Mouse (Mus musculus): ENCODE results near the gene Disp2. TPM values are rescaled to one million over a fixed set of nuclear protein-coding genes. Genes with fewer than 3 reads are reported as not detected.

Gene Disp2
- polyA plus RNA-seq, 1 experiment from 2014 or later = 1.2 TPM

- H3K4me3 ChIP-seq = no peak overlapping the region
- WGBS = 69% methylated on average over 4 of the region's 4 CpGs
- no peaks in the 10 kb centered on the region for H3K9me3 ChIP-seq
- peaks cover 38% of the 10 kb centered on the region for H3K27me3 ChIP-seq (replicated peaks; ENCODE audit: low read depth, poor library complexity, severe bottlenecking)
- H3K27ac ChIP-seq (replicated peaks) = no peak overlapping the region
- no peaks in the 10 kb centered on the region for H3K36me3 ChIP-seq (replicated peaks)
- peaks cover 14% of the 10 kb centered on the region for H3K4me1 ChIP-seq
- DNase-seq (ENCODE audit: low spot score) = no peak
These were observed 1.1 kb upstream of the Disp2 start for GRCm38 (mm10) chr2:118778418-118778817.

- Histone ChIP-seq H3K27ac (replicated peaks) (peak overlapping the region; percentile 67), H3K4me3 (peak overlapping the region; percentile 56)
These were observed 454 bp upstream of the Disp2 start for GRCm38 (mm10) chr2:118779065-118779464.

DNA sequence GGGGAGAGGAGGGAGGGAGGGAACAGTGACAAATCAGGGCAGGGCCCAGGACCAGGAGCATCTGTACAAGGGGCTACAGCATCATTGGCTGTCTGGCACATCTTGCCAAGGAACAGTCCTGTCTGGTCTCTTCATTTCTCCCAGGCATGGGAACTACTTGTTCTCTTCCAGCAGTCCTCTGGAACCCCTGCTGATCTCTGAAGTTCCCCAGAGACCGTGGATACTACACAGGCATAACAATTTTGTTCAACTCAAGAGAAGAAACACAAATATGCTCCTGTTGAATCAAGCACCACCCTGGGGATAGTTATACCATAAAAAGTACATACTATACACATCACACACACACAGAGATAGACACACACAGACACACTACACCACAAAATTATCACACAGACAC lies 1.6 kb downstream of the Disp2 start:
- no peak for DNase-seq (ENCODE audit: low spot score)
- Histone ChIP-seq H3K27ac (replicated peaks) (no peak overlapping the region), H3K27me3 (replicated peaks; ENCODE audit: low read depth, poor library complexity, severe bottlenecking) (peaks cover 37% of the 10 kb centered on the region), H3K36me3 (replicated peaks) (no peaks in the 10 kb centered on the region), H3K4me3 (no peak overlapping the region), H3K9me3 (no peaks in the 10 kb centered on the region), H3K4me1 (peaks cover 14% of the 10 kb centered on the region)
- 58% methylated on average over 1 of the region's 1 CpGs for WGBS

More at GRCm38 (mm10) chr2:118779065-118779464, 454 bp upstream of the Disp2 start:
- 8% methylated on average over 10 of the region's 10 CpGs for WGBS
- peaks cover 38% of the 10 kb centered on the region for H3K27me3 ChIP-seq (replicated peaks; ENCODE audit: low read depth, poor library complexity, severe bottlenecking)
- no peak for DNase-seq (ENCODE audit: low spot score)
- H3K4me1 ChIP-seq = peaks cover 14% of the 10 kb centered on the region
- no peaks in the 10 kb centered on the region for H3K36me3 ChIP-seq (replicated peaks)
- H3K9me3 ChIP-seq = no peaks in the 10 kb centered on the region

DNA sequence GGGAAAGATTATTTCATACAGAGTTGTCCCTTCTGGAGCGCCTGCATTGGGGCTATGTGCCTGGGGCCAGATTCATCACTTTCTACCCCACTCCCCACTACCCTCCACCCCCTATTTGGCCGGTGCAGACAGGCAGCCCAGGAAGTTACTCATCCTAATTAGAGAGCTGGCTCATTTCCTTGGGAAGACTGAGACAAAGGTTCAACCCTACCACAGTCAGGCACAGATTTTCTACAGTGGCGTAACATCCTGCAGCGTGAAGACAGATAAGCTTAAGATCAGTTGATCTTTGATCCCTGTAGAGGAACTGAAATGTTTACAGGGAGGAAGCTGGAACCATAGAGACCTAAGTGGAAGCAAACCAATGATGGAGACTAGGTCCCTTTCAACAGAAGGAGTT lies 2.8 kb downstream of the Disp2 start:
- peaks cover 32% of the 10 kb centered on the region for H3K27me3 ChIP-seq (replicated peaks; ENCODE audit: low read depth, poor library complexity, severe bottlenecking)
- peaks cover 14% of the 10 kb centered on the region for H3K4me1 ChIP-seq
- DNase-seq (ENCODE audit: low spot score) = no peak
- H3K9me3 ChIP-seq = no peaks in the 10 kb centered on the region
- WGBS = 57% methylated on average over 4 of the region's 4 CpGs
- no peak overlapping the region for H3K4me3 ChIP-seq
- H3K27ac ChIP-seq (replicated peaks) = no peak overlapping the region
- H3K36me3 ChIP-seq (replicated peaks) = no peaks in the 10 kb centered on the region

DNA sequence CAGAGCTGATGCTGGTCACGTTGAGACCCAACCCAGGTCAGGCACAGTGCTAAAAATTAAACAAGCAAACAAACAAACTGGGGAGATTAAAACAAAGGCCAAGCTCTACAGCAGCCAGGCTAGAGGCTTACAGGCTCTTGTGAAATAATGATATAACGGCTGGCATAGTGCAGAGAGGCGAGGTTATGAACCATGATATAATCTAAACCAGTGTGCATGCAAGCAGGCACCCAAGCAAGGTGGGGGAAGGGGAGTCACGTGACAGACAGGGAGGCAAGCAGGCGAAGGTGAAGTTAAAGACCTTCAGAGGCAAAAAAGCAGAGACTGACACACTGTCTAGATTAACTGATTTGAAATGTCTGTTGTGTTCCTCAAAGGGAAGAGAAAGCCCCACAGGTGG lies 3.6 kb downstream of the Disp2 start:
- no peaks in the 10 kb centered on the region for H3K36me3 ChIP-seq (replicated peaks)
- DNase-seq (ENCODE audit: low spot score) = no peak
- no peak overlapping the region for H3K27ac ChIP-seq (replicated peaks)
- 65% methylated on average over 5 of the region's 5 CpGs for WGBS
- H3K9me3 ChIP-seq = no peaks in the 10 kb centered on the region
- peaks cover 14% of the 10 kb centered on the region for H3K4me1 ChIP-seq
- no peak overlapping the region for H3K4me3 ChIP-seq
- H3K27me3 ChIP-seq (replicated peaks; ENCODE audit: low read depth, poor library complexity, severe bottlenecking) = peaks cover 33% of the 10 kb centered on the region

DNA sequence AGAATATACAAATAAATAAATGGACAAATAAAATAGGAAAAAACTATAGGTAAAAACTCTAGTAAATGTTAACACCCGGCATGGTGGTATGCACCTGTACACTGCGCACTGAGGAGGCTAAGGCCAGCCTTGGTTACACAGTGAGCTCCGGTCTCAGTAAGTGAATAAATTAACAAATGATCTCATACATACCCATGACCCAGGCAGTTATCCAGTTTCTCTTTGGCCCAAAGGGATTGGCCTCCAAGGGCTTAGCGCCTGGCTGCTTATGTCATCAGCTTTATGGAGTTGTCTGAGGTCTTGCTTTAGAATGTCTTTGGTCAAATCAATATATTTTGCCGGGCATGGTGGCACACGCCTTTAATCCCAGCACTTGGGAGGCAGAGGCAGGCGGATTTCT lies 4.1 kb downstream of the Disp2 start:
- H3K27ac ChIP-seq (replicated peaks) = no peak overlapping the region
- no peaks in the 10 kb centered on the region for H3K9me3 ChIP-seq
- no peak overlapping the region for H3K4me3 ChIP-seq
- peaks cover 31% of the 10 kb centered on the region for H3K27me3 ChIP-seq (replicated peaks; ENCODE audit: low read depth, poor library complexity, severe bottlenecking)
- WGBS = 90% methylated on average over 7 of the region's 7 CpGs
- no peaks in the 10 kb centered on the region for H3K36me3 ChIP-seq (replicated peaks)
- DNase-seq (ENCODE audit: low spot score) = no peak
- H3K4me1 ChIP-seq = peaks cover 14% of the 10 kb centered on the region

GRCm38 (mm10) chr2:118786525-118786924 lies 7.0 kb downstream of the Disp2 start:
- Histone ChIP-seq H3K4me1 (peaks cover 9% of the 10 kb centered on the region), H3K9me3 (no peaks in the 10 kb centered on the region), H3K4me3 (no peak overlapping the region), H3K27ac (replicated peaks) (no peak overlapping the region), H3K36me3 (replicated peaks) (no peaks in the 10 kb centered on the region), H3K27me3 (replicated peaks; ENCODE audit: low read depth, poor library complexity, severe bottlenecking) (peaks cover 42% of the 10 kb centered on the region)
- no peak for DNase-seq (ENCODE audit: low spot score)
- 89% methylated on average over 5 of the region's 5 CpGs for WGBS

DNA sequence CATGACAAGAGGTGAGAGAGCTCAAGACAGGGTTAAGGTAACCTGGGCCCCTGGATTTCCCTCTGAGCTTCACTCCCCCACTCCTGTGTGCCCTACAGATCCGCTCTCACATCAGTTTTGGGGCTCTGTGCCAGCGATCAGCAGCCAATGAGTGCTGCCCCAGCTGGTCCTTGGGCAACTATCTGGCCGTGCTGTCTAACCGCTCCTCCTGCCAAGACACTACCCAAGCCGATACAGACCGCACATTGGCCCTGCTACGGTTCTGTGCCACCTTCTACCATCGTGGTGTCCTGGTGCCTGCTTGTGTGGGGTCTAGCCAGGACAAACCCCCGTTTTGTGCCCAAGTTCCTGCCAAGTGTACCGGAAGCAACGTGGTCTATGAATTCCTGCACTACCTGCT lies 10.0 kb downstream of the Disp2 start:
- DNase-seq (ENCODE audit: low spot score) = no peak
- no peaks in the 10 kb centered on the region for H3K9me3 ChIP-seq
- H3K4me1 ChIP-seq = peaks cover 9% of the 10 kb centered on the region
- H3K4me3 ChIP-seq = no peak overlapping the region
- 90% methylated on average over 11 of the region's 11 CpGs for WGBS
- peaks cover 48% of the 10 kb centered on the region for H3K27me3 ChIP-seq (replicated peaks; ENCODE audit: low read depth, poor library complexity, severe bottlenecking)
- H3K27ac ChIP-seq (replicated peaks) = no peak overlapping the region
- no peaks in the 10 kb centered on the region for H3K36me3 ChIP-seq (replicated peaks)

GRCm38 (mm10) chr2:118790221-118790550 lies 10.7 kb downstream of the Disp2 start:
- no peaks in the 10 kb centered on the region for H3K36me3 ChIP-seq (replicated peaks)
- 55% methylated on average over 12 of the region's 12 CpGs for WGBS
- DNase-seq (ENCODE audit: low spot score) = no peak

DNA sequence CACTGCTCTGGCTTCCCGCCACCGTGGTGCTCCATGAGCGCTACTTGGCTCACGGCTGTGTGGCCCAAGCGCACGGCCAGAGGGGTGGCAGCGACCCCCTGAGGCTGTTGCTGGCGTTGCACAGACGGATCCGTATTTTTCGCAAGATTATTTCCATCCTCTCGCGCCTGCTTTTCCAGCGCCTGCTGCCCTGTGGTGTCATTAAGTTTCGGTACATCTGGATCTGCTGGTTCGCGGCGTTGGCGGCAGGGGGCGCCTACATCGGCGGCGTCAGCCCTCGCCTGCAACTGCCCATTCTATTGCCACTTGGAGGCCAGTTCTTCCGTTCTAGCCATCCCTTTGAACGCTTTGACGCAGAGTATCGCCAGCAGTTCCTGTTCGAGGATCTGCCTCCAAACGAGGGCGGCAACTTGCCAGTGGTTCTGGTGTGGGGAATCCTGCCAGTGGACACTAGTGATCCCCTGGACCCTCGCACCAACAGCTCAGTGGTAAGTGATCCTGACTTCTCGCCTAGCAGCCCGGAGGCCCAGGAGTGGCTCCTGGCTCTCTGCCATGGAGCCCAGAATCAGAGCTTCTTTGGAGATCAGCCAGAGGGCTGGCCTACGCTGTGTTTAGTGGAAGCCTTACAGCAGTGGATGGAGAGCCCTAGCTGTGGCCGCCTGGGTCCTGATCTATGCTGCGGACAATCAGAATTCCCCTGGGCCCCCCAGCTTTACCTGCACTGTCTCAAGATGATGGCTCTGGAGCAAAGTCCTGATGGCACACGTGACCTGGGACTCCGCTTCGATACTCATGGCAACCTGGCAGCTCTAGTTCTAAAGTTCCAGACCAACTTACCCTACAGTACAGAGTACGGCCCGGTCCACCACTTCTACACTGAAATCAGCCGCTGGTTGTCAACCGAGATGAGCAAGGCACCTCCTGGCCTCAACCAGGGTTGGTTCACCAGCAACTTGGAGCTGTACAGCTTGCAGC lies 11.3 kb downstream of the Disp2 start:
- peak; percentile 80 for DNase-seq (ENCODE audit: low spot score)
- peak overlapping the region; percentile 40 for H3K4me3 ChIP-seq
- WGBS = 28% methylated on average over 44 of the region's 44 CpGs
- H3K9me3 ChIP-seq = no peaks in the 10 kb centered on the region
- H3K27me3 ChIP-seq (replicated peaks; ENCODE audit: low read depth, poor library complexity, severe bottlenecking) = peaks cover 48% of the 10 kb centered on the region
- H3K4me1 ChIP-seq = peaks cover 9% of the 10 kb centered on the region
- no peaks in the 10 kb centered on the region for H3K36me3 ChIP-seq (replicated peaks)
- no peak overlapping the region for H3K27ac ChIP-seq (replicated peaks)

More at GRCm38 (mm10) chr2:118790221-118790550, 10.7 kb downstream of the Disp2 start:
- peaks cover 9% of the 10 kb centered on the region for H3K4me1 ChIP-seq
- no peak overlapping the region for H3K27ac ChIP-seq (replicated peaks)
- H3K4me3 ChIP-seq = peak overlapping the region; percentile 40
- peaks cover 48% of the 10 kb centered on the region for H3K27me3 ChIP-seq (replicated peaks; ENCODE audit: low read depth, poor library complexity, severe bottlenecking)
- H3K9me3 ChIP-seq = no peaks in the 10 kb centered on the region

DNA sequence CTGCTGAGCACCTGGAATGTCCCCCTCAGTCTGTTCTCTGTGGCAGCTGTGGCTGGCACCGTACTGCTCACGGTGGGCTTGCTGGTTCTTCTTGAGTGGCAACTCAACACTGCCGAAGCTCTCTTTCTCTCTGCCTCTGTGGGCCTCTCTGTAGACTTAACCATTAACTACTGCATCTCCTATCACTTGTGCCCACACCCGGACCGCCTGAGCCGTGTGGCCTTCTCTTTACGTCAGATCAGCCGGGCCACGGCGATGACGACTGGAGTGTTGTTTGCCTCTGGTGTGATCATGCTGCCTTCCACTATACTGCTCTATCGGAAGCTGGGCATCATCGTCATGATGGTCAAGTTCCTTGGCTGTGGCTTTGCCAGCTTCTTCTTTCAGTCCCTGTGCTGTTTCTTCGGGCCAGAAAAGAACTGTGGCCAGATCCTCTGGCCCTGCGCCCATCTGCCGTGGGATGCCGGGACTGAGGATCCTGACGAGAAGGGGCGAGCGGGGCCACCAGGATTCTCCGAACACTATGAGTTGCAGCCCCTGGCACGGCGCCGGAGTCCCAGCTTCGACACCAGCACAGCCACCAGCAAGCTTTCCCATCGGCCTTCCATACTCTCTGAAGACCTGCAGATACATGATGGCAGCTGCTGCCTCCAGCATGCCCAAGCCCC lies 12.2 kb downstream of the Disp2 start:
- Histone ChIP-seq H3K4me3 (no peak overlapping the region), H3K9me3 (no peaks in the 10 kb centered on the region), H3K4me1 (peaks cover 9% of the 10 kb centered on the region), H3K36me3 (replicated peaks) (no peaks in the 10 kb centered on the region), H3K27ac (replicated peaks) (no peak overlapping the region), H3K27me3 (replicated peaks; ENCODE audit: low read depth, poor library complexity, severe bottlenecking) (peaks cover 48% of the 10 kb centered on the region)
- WGBS = 94% methylated on average over 26 of the region's 26 CpGs
- no peak for DNase-seq (ENCODE audit: low spot score)

GRCm38 (mm10) chr2:118792259-118792613 lies 12.7 kb downstream of the Disp2 start:
- Histone ChIP-seq H3K4me3 (no peak overlapping the region), H3K4me1 (peaks cover 9% of the 10 kb centered on the region), H3K27me3 (replicated peaks; ENCODE audit: low read depth, poor library complexity, severe bottlenecking) (peaks cover 46% of the 10 kb centered on the region), H3K27ac (replicated peaks) (no peak overlapping the region), H3K36me3 (replicated peaks) (no peaks in the 10 kb centered on the region), H3K9me3 (no peaks in the 10 kb centered on the region)
- WGBS = 80% methylated on average over 4 of the region's 4 CpGs
- no peak for DNase-seq (ENCODE audit: low spot score)

- no peak for DNase-seq (ENCODE audit: low spot score)
- no peak overlapping the region for H3K27ac ChIP-seq (replicated peaks)
- H3K4me1 ChIP-seq = peaks cover 9% of the 10 kb centered on the region
- H3K27me3 ChIP-seq (replicated peaks; ENCODE audit: low read depth, poor library complexity, severe bottlenecking) = peaks cover 34% of the 10 kb centered on the region
- no peaks in the 10 kb centered on the region for H3K9me3 ChIP-seq
- WGBS = 79% methylated on average over 4 of the region's 4 CpGs
- H3K4me3 ChIP-seq = no peak overlapping the region
- H3K36me3 ChIP-seq (replicated peaks) = no peaks in the 10 kb centered on the region
These were observed 14.1 kb downstream of the Disp2 start for GRCm38 (mm10) chr2:118793636-118794035.

Measured in embryonic facial prominence, embryonic 10.5 days (tissue).